Mouse (Mus musculus) E14TG2a.4 (cell line): ENCODE measurements around the gene Ddx5.

ENCODE experiments used
- H3K27me3 ChIP-seq: 2 replicates; pipeline ENCODE4 v1.6.1; 2014; ENCODE audit warnings: low read length, control low read depth; ENCODE audit not compliant: insufficient read depth
- H3K36me3 ChIP-seq: 2 replicates; pipeline ENCODE4 v1.6.1; 2014; ENCODE audit warnings: low read length, control low read depth; ENCODE audit not compliant: insufficient read depth
- H3K4me1 ChIP-seq: replicated peaks from 2 replicates; pipeline ENCODE4 v1.6.1; 2014; ENCODE audit warnings: low read depth, low read length, control low read depth
- H3K4me3 ChIP-seq: replicated peaks from 2 replicates; pipeline ENCODE4 v1.5.1; 2014; ENCODE audit warnings: mild to moderate bottlenecking, low read length
- H3K9me3 ChIP-seq: 2 replicates; pipeline ENCODE4 v1.6.1; 2014; ENCODE audit warnings: low read length, control low read depth
- CTCF ChIP-seq: conservative IDR thresholded peaks from 2 replicates; pipeline ENCODE4 v1.5.1; 2014; ENCODE audit warnings: low read length
- NANOG ChIP-seq: IDR thresholded peaks from 2 replicates; pipeline ENCODE4 v1.6.1; 2014; ENCODE audit warnings: borderline replicate concordance, low read length, mixed read lengths
- POU5F1 ChIP-seq: IDR thresholded peaks from 2 replicates; pipeline ENCODE4 v1.6.1; 2014; ENCODE audit warnings: low read length, borderline replicate concordance

Gene Ddx5

DNA sequence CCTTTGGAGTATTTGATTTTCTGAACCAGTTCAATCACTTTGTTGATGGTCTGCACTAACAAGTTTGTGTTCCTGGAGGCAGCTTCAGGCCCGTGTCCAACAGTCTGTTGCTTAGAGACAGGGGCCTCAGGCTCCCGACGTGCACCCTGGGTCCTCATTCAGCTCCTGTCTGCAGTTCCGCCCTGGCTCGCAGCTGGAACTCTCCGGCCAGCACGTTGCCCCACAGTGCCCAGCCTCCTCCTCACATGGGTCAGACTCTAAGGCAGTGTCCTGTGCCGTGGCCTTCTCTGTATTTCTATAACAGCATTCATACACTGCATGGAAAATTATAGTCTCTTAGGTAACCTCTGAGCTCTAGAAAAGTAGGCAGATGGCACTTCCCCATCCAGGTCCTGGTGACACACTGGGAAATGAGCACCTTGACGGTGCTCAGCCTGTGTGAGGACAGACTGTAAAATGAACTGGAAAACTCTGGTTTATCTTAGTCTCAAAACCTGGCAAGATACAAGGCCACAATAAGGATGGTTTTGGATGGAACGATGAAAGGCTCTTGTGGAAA lies 13.2 kb upstream of the Ddx5 start:
- Histone ChIP-seq H3K27me3 (no peaks in the 10 kb centered on the region), H3K36me3 (peaks cover 85% of the 10 kb centered on the region), H3K9me3 (no peaks in the 10 kb centered on the region), H3K4me1 (peaks cover 4% of the 10 kb centered on the region; the same call in 1 of the 2 replicates), H3K4me3 (no peak overlapping the region)
- TF ChIP-seq CTCF (no peak), NANOG (no peak), POU5F1 (no peak)

DNA sequence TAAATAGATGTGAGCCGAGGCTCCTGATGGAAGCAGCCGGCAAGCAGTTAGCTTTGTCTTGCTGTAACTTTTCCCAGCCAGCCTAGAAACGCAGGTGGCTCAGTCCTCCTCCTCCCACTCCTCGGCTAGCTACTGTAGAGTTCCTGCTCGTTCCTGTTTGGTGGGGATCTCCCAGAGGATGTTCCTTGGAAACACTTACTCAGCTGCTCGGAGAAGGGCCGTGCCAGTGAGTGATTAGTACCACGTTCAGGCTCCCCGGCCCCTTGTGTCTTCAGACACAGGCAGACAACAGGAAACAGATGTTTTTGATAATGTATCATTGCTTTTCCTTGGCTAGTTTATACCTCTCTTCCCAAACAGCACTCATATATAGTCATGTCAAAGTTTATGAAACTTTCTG lies 6.7 kb upstream of the Ddx5 start:
- H3K36me3 ChIP-seq: peaks cover 80% of the 10 kb centered on the region
- no peaks in the 10 kb centered on the region for H3K27me3 ChIP-seq
- H3K4me1 ChIP-seq: peaks cover 9% of the 10 kb centered on the region; the same call in 1 of the 2 replicates
- TF ChIP-seq CTCF (no peak), POU5F1 (no peak), NANOG (no peak)
- H3K9me3 ChIP-seq: no peaks in the 10 kb centered on the region
- no peak overlapping the region for H3K4me3 ChIP-seq

DNA sequence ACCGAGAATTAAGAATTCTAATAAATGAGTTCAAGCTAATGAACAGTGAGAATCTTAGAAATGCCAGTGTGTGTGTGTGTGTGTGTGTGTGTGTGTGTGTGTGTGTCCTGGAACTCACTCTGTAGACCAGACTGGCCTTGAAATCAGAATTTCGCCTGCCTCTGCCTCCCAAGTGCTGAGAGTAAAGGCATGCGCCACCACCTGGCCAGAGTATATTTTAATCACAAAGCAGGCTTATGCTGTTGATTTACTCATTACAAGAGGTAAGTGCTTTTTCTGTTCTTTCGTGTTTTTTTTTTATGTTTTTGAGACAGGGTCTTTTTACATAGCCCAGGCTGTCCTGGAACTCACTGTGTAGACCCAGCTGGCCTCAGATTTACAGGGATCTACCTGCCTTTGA lies 4.9 kb upstream of the Ddx5 start:
- peak; percentile 23; the same call in 1 of the 2 replicates for TF ChIP-seq CTCF
- no peak for TF ChIP-seq POU5F1
- H3K4me3 ChIP-seq: no peak overlapping the region

DNA sequence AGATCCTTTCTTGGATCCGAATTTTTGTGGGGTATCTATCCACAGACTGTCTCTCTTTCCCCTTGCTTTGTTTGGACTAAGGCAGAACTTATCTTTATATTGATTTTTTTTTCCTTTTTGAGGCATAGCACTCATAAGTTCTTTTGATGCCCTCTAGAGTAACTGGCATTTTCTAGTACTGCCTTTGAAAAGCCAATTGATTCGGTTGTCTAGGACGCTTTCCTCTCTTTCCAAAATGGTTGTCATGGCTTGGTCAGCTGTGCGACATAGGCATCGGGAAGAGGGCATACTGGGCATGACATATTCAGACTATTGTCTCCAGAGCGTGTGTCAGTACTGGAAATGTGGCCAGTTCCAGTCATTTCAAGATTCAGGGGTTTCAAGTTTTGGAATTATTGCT lies 664 bp upstream of the Ddx5 start:
- H3K4me3 ChIP-seq: peak overlapping the region; percentile 96
- TF ChIP-seq CTCF (no peak), NANOG (no peak), POU5F1 (no peak)
- no peaks in the 10 kb centered on the region for H3K27me3 ChIP-seq
- H3K9me3 ChIP-seq: no peaks in the 10 kb centered on the region
- H3K4me1 ChIP-seq: peaks cover 38% of the 10 kb centered on the region
- H3K36me3 ChIP-seq: peaks cover 52% of the 10 kb centered on the region

More for the DNA sequence above, 4.9 kb upstream of the Ddx5 start:
- no peaks in the 10 kb centered on the region for H3K9me3 ChIP-seq
- no peaks in the 10 kb centered on the region for H3K27me3 ChIP-seq
- H3K36me3 ChIP-seq: peaks cover 62% of the 10 kb centered on the region
- peaks cover 20% of the 10 kb centered on the region for H3K4me1 ChIP-seq

DNA sequence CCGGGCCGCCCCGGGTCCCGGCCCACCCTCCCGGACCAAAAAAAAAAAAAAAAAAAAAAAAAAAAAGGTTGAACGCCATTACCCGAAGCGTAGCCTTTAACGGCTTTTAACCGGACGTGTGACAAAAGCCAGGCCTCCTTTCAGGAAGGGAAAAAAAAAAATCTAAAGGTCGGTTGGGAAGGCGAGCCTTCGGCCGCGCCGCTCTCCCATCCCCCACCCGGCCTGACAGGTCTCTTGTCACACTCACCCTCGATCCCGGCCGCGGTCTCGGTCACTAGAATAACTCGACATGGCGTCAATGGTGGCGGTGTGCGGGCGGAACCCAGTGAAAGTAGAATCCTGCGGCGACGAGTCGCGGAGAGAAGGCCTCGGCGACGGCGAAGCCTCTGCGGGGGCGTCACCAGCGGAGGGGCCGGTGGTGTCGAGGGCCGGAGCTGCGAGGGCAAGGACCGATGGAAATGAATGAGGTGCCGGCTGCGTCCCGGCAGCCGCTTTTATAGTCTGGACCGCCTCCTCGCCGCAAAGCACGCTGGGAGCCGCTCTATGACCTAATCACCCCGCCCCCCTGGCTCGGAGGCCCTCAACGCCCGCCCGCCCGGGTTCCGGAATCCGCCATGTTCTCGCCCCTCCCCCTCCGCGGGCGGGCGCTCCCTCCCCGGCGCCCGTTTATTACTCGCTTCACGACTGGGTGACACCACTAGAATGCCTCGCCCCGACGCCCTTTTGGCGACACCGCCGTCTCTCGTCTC lies 785 bp downstream of the Ddx5 start:
- Histone ChIP-seq H3K36me3 (peaks cover 57% of the 10 kb centered on the region), H3K27me3 (no peaks in the 10 kb centered on the region), H3K4me1 (peaks cover 43% of the 10 kb centered on the region), H3K4me3 (peak overlapping the region; percentile 96), H3K9me3 (no peaks in the 10 kb centered on the region)
- TF ChIP-seq NANOG (no peak), CTCF (no peak), POU5F1 (no peak)

DNA sequence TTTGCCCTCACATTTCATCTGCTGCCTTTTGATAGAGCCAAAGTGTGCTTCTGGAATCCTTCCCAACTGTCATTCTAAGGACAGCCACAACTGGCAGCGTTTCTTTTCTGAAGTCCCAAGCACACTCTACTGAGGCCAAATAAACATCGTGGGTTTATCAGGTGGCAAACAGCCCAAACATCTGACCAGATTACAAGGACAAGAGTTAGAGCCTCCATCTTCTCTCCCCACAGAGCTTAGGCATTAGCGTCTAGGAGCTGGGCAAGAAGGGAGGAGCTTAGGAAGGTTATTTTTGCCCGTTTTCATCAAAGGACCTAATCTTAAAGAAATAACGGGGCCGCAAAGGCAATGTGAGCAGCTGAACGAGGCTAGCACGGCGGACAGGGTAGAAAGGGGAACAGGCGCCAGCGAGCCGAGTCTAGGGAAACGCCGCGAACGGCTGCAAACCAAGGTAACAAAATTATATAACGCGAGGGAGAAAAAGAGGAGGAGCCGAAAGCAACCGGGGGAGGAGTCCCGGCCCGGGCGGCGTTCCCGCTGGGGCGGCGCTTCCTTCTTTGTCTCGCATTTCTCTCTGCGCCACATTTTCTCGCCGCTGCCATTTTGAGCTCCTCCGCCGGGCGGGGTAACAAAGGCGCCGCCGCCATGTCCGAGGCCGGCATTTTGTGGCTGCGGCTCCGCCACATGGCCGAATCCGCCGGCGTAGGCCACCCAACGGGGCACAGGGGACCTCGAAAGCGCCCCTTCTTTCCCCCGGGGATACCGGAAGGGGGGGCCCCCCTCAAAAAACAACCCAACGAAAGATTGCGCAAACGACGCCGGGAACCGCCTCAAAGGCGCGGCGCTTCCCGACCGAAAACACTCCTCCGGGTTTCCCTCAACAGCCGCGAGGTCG lies 1.6 kb downstream of the Ddx5 start:
- Histone ChIP-seq H3K4me1 (peaks cover 52% of the 10 kb centered on the region), H3K4me3 (peak overlapping the region; percentile 96), H3K27me3 (no peaks in the 10 kb centered on the region), H3K9me3 (no peaks in the 10 kb centered on the region), H3K36me3 (peaks cover 57% of the 10 kb centered on the region)
- TF ChIP-seq POU5F1 (no peak), CTCF (no peak), NANOG (no peak)

DNA sequence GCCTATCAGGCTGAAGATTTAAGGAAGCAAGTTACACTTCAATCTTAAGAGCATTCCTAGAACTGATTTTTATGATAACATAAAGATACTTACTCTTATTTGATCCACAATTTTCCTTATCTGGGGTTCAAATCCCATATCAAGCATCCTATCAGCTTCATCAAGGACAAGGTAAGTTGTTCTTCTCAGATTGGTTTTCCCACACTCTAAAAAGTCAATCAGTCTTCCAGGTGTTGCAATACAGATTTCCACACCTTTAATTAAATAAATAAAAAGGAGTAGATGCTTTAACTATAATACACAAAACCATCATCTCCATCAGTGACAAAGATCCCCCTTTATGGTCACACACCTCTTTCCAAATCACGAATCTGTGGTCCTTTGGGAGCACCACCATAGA lies 3.9 kb downstream of the Ddx5 start:
- peaks cover 74% of the 10 kb centered on the region for H3K36me3 ChIP-seq
- H3K4me1 ChIP-seq: peaks cover 60% of the 10 kb centered on the region
- H3K4me3 ChIP-seq: no peak overlapping the region; the same call in 1 of the 2 replicates
- H3K9me3 ChIP-seq: no peaks in the 10 kb centered on the region
- TF ChIP-seq POU5F1 (no peak), NANOG (no peak), CTCF (no peak)
- no peaks in the 10 kb centered on the region for H3K27me3 ChIP-seq

DNA sequence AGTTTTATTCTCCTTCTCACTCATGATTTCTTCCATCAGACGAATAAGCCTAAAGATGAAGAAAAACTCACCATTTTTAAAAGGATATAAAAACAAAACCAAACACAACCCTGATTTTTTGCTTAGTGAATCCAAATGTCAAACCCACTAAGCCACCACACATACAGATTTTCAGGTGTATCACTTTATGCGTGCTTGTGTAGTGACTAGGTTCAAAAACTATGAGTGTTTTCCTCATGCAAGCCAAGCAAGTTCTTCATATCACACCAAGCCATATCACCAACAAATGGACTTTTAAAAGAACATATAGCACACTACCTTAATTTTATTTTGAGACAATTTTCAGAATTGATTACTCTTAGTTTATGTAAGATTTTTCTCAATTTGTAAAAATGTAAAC lies 4.5 kb downstream of the Ddx5 start:
- H3K36me3 ChIP-seq: peaks cover 78% of the 10 kb centered on the region
- no peaks in the 10 kb centered on the region for H3K9me3 ChIP-seq
- no peak overlapping the region for H3K4me3 ChIP-seq
- H3K4me1 ChIP-seq: peaks cover 60% of the 10 kb centered on the region
- no peaks in the 10 kb centered on the region for H3K27me3 ChIP-seq
- TF ChIP-seq CTCF (no peak), NANOG (no peak), POU5F1 (no peak)
